In genomic region chr10:79989870-79990269, GRCm38 (mm10) we compare ENCODE assay signal across 8 mouse cellular contexts. TPM values are rescaled to one million over a fixed set of nuclear protein-coding genes. Genes with fewer than 3 reads are reported as not detected.
DNase-seq lines count a peak whose midpoint lies in the region; ATAC-seq lines count a peak whose summit lies in the region.

No protein-coding gene starts in this region.

- no peak overlapping the region for H3K27ac ChIP-seq in kidney, embryonic 14.5 days (ENCODE audit: low read depth, low read length)
- H3K27ac ChIP-seq in forebrain, embryonic 16.5 days (ENCODE audit: low read length): no peak overlapping the region
- 0 out of 2 replicates have a peak overlapping the region, but pooled peaks have one; percentile 18 for H3K27ac ChIP-seq in liver, embryonic 13.5 days
- H3K27ac ChIP-seq in neural tube, embryonic 15.5 days (replicated peaks): no peak overlapping the region

- ATAC-seq in kidney, embryonic 14.5 days (ENCODE audit: low FRiP score, low TSS enrichment): no peak
- no peak for ATAC-seq in forebrain, embryonic 16.5 days
- no peak for ATAC-seq in liver, embryonic 13.5 days (ENCODE audit: low read depth)
- no peak for ATAC-seq in neural tube, embryonic 15.5 days (ENCODE audit: low FRiP score)
- no peak for ATAC-seq in frontal cortex, adult (ENCODE audit: low TSS enrichment)

- peaks cover 25% of the 10 kb centered on the region for H3K4me1 ChIP-seq in kidney, embryonic 14.5 days (ENCODE audit: control insufficient read depth, insufficient read depth, low read length)
- peaks cover 19% of the 10 kb centered on the region for H3K4me1 ChIP-seq in forebrain, embryonic 16.5 days (replicated peaks; ENCODE audit: control insufficient read depth, insufficient read depth, low read length)
- peaks cover 70% of the 10 kb centered on the region for H3K4me1 ChIP-seq in liver, embryonic 13.5 days (replicated peaks)
- peaks cover 33% of the 10 kb centered on the region for H3K4me1 ChIP-seq in neural tube, embryonic 15.5 days

- peak overlapping the region; percentile 64 for H3K9ac ChIP-seq in kidney, embryonic 14.5 days (ENCODE audit: low read depth, low read length)
- no peak overlapping the region for H3K9ac ChIP-seq in forebrain, embryonic 16.5 days (replicated peaks; ENCODE audit: low read depth, low read length)
- H3K9ac ChIP-seq in liver, embryonic 13.5 days: peak overlapping the region; percentile 73; the same call in 1 of the 2 replicates
- no peak overlapping the region for H3K9ac ChIP-seq in neural tube, embryonic 15.5 days (replicated peaks)

- H3K4me3 ChIP-seq in kidney, embryonic 14.5 days (ENCODE audit: low read length): peak overlapping the region; percentile 52
- no peak overlapping the region for H3K4me3 ChIP-seq in forebrain, embryonic 16.5 days (replicated peaks; ENCODE audit: low read length)
- H3K4me3 ChIP-seq in liver, embryonic 13.5 days (replicated peaks): peak overlapping the region; percentile 89
- peak overlapping the region; percentile 45 for H3K4me3 ChIP-seq in neural tube, embryonic 15.5 days (replicated peaks)

- WGBS in kidney, embryonic 14.5 days: 8% methylated on average over 15 of the region's 15 CpGs
- WGBS in forebrain, embryonic 16.5 days: 12% methylated on average over 15 of the region's 15 CpGs
- WGBS in liver, embryonic 13.5 days (ENCODE audit: insufficient replicate concordance): 53% methylated on average over 15 of the region's 15 CpGs
- 18% methylated on average over 15 of the region's 15 CpGs for WGBS in neural tube, embryonic 15.5 days

- H3K27me3 ChIP-seq in kidney, embryonic 14.5 days (ENCODE audit: control insufficient read depth, insufficient read depth, low read length): no peaks in the 10 kb centered on the region
- H3K27me3 ChIP-seq in forebrain, embryonic 16.5 days (replicated peaks; ENCODE audit: control insufficient read depth, insufficient read depth, low read length): peaks cover 38% of the 10 kb centered on the region
- H3K27me3 ChIP-seq in liver, embryonic 13.5 days: peaks cover 34% of the 10 kb centered on the region
- peaks cover 38% of the 10 kb centered on the region for H3K27me3 ChIP-seq in neural tube, embryonic 15.5 days (replicated peaks)

- DNase-seq in kidney, adult 18-20 months: no peak
- DNase-seq in liver, embryonic 13.5 days: no peak
- DNase-seq in natural killer cell, adult 2 months (ENCODE audit: low spot score in 2 of 2): no peak
- no peak for DNase-seq in thymus, postnatal 14 days

- H3K4me2 ChIP-seq in kidney, embryonic 14.5 days (replicated peaks; ENCODE audit: low read depth, low read length): peak overlapping the region; percentile 59
- 0 out of 2 replicates have a peak overlapping the region, but pooled peaks have one; percentile 5 for H3K4me2 ChIP-seq in forebrain, embryonic 16.5 days (ENCODE audit: low read length)
- peak overlapping the region; percentile 94 for H3K4me2 ChIP-seq in liver, embryonic 13.5 days
- peak overlapping the region; percentile 62 for H3K4me2 ChIP-seq in neural tube, embryonic 15.5 days

- H3K36me3 ChIP-seq in kidney, embryonic 14.5 days (ENCODE audit: control insufficient read depth, insufficient read depth, low read length): peaks cover 32% of the 10 kb centered on the region
- no peaks in the 10 kb centered on the region for H3K36me3 ChIP-seq in forebrain, embryonic 16.5 days (ENCODE audit: control insufficient read depth, insufficient read depth)
- peaks cover 35% of the 10 kb centered on the region for H3K36me3 ChIP-seq in liver, embryonic 13.5 days
- 0 out of 2 replicates have a peak, but pooled peaks cover 2% of the 10 kb centered on the region for H3K36me3 ChIP-seq in neural tube, embryonic 15.5 days

- peaks cover 9% of the 10 kb centered on the region; the same call in 1 of the 2 replicates for H3K9me3 ChIP-seq in kidney, embryonic 14.5 days (ENCODE audit: control insufficient read depth, low read length)
- peaks cover 5% of the 10 kb centered on the region; the same call in 1 of the 2 replicates for H3K9me3 ChIP-seq in forebrain, embryonic 16.5 days (ENCODE audit: control insufficient read depth, low read length)
- H3K9me3 ChIP-seq in liver, embryonic 13.5 days (replicated peaks): peaks cover 8% of the 10 kb centered on the region; the same call in 1 of the 2 replicates
- H3K9me3 ChIP-seq in neural tube, embryonic 15.5 days (replicated peaks): no peaks in the 10 kb centered on the region

RNA-seq across cellular contexts. Expression of gene Cnn2, which starts 1.5 kb away (rescaled TPM):
- polyA plus RNA-seq in kidney, embryonic 14.5 days (2014; fragmentation: Nextera tagmentation; extraction: Ambion mirVana): 186 and 220 TPM in 2 replicates
- polyA plus RNA-seq in forebrain, embryonic 16.5 days (2015; fragmentation: Nextera tagmentation; extraction: Ambion mirVana): 30.5 and 31.3 TPM in 2 replicates
- 45.8 and 49.6 TPM in 2 replicates for polyA plus RNA-seq in liver, embryonic 13.5 days (2015; fragmentation: Nextera tagmentation; extraction: Ambion mirVana)
- polyA plus RNA-seq in neural tube, embryonic 15.5 days (2015; fragmentation: Nextera tagmentation; extraction: Ambion mirVana): 31.6 and 76.4 TPM in 2 replicates

RNA-seq across cellular contexts. Expression of gene Tmem259, which starts 5.7 kb away (rescaled TPM):
- 18.8 and 27.8 TPM in 2 replicates for polyA plus RNA-seq in kidney, embryonic 14.5 days (2014; fragmentation: Nextera tagmentation; extraction: Ambion mirVana)
- 12.3 and 12.8 TPM in 2 replicates for polyA plus RNA-seq in forebrain, embryonic 16.5 days (2015; fragmentation: Nextera tagmentation; extraction: Ambion mirVana)
- 8.2 TPM in 2 replicates for polyA plus RNA-seq in liver, embryonic 13.5 days (2015; fragmentation: Nextera tagmentation; extraction: Ambion mirVana)
- polyA plus RNA-seq in neural tube, embryonic 15.5 days (2015; fragmentation: Nextera tagmentation; extraction: Ambion mirVana): 21.3 and 24.7 TPM in 2 replicates

RNA-seq across cellular contexts. Expression of gene Abca7, which starts 6.4 kb away (rescaled TPM):
- 1.8 and 2.7 TPM in 2 replicates for polyA plus RNA-seq in kidney, embryonic 14.5 days (2014; fragmentation: Nextera tagmentation; extraction: Ambion mirVana)
- polyA plus RNA-seq in forebrain, embryonic 16.5 days (2015; fragmentation: Nextera tagmentation; extraction: Ambion mirVana): 3.9 and 4.7 TPM in 2 replicates
- 6.3 and 7.4 TPM in 2 replicates for polyA plus RNA-seq in liver, embryonic 13.5 days (2015; fragmentation: Nextera tagmentation; extraction: Ambion mirVana)
- 5.2 and 5.6 TPM in 2 replicates for polyA plus RNA-seq in neural tube, embryonic 15.5 days (2015; fragmentation: Nextera tagmentation; extraction: Ambion mirVana)

RNA-seq across cellular contexts. Expression of gene Grin3b, which starts 19.4 kb away (rescaled TPM):
- polyA plus RNA-seq in kidney, embryonic 14.5 days (2014; fragmentation: Nextera tagmentation; extraction: Ambion mirVana): 0.19 and 0.29 TPM in 2 replicates
- polyA plus RNA-seq in forebrain, embryonic 16.5 days (2015; fragmentation: Nextera tagmentation; extraction: Ambion mirVana): 0.29 and 0.60 TPM in 2 replicates
- polyA plus RNA-seq in liver, embryonic 13.5 days (2015; fragmentation: Nextera tagmentation; extraction: Ambion mirVana): 0.07 and 0.10 TPM in 2 replicates
- 0.32 and 0.33 TPM in 2 replicates for polyA plus RNA-seq in neural tube, embryonic 15.5 days (2015; fragmentation: Nextera tagmentation; extraction: Ambion mirVana)

RNA-seq across cellular contexts. Expression of gene Arhgap45, which starts 26.6 kb away (rescaled TPM):
- polyA plus RNA-seq in kidney, embryonic 14.5 days (2014; fragmentation: Nextera tagmentation; extraction: Ambion mirVana): 4.8 and 7.7 TPM in 2 replicates
- polyA plus RNA-seq in forebrain, embryonic 16.5 days (2015; fragmentation: Nextera tagmentation; extraction: Ambion mirVana): 1.2 and 1.8 TPM in 2 replicates
- polyA plus RNA-seq in liver, embryonic 13.5 days (2015; fragmentation: Nextera tagmentation; extraction: Ambion mirVana): 14.3 and 14.9 TPM in 2 replicates
- 2.0 and 13.7 TPM in 2 replicates for polyA plus RNA-seq in neural tube, embryonic 15.5 days (2015; fragmentation: Nextera tagmentation; extraction: Ambion mirVana)

Comparison
In these comparisons a context has a peak if more than half of its experiments do, and no peak if none do; other contexts are left out.
1. H3K4me2 ChIP-seq: peak in every context shown above with its lines; median percentile 94 in liver, embryonic 13.5 days; 62 in neural tube, embryonic 15.5 days; 59 in kidney, embryonic 14.5 days; 5 in forebrain, embryonic 16.5 days.
2. H3K9ac ChIP-seq: peak in kidney, embryonic 14.5 days (single experiment) and liver, embryonic 13.5 days (single experiment); none in forebrain, embryonic 16.5 days (single experiment) and neural tube, embryonic 15.5 days (single experiment).